Mouse (Mus musculus) intestine, embryonic 15.5 days (tissue): ENCODE measurements at regions not wholly inside any gene's neighbourhood (a gene's known extent, or its start where the extent isn't known, plus 50 kb on each side); places are given as distances from the start of the nearest gene placed in this dataset.
"Not testable (repeated sequence)": the region's sequence is repeated elsewhere in the genome, so short reads cannot be mapped to it uniquely, and the experiment has no call there.

Source experiments
- ATAC-seq: fragments of 200-750 bp; cut with Nextera tagmentation; 2 replicates; pipeline ENCODE4 v1.8.0; 2017; ENCODE audit warnings: moderate TSS enrichment, moderate library complexity
- H3K27ac ChIP-seq: fragments of 300-500 bp; sonication (generic); 2 replicates; pipeline ENCODE4 v1.5.1; 2015; ENCODE audit warnings: mild to moderate bottlenecking, inconsistent platforms
- H3K27me3 ChIP-seq: fragments of 300-500 bp; sonication (generic); replicated peaks from 2 replicates; pipeline ENCODE4 v1.6.1; 2015; ENCODE audit warnings: inconsistent platforms
- H3K36me3 ChIP-seq: fragments of 300-500 bp; sonication (generic); 2 replicates; pipeline ENCODE4 v1.6.1; 2015; ENCODE audit warnings: inconsistent platforms
- H3K4me1 ChIP-seq: fragments of 300-500 bp; sonication (generic); replicated peaks from 2 replicates; pipeline ENCODE4 v1.6.1; 2015; ENCODE audit warnings: inconsistent platforms
- H3K4me2 ChIP-seq: fragments of 300-500 bp; sonication (generic); replicated peaks from 2 replicates; pipeline ENCODE4 v1.6.1; 2015; ENCODE audit warnings: mild to moderate bottlenecking, inconsistent platforms
- H3K4me3 ChIP-seq: fragments of 300-500 bp; sonication (generic); replicated peaks from 2 replicates; pipeline ENCODE4 v1.5.1; 2015; ENCODE audit warnings: inconsistent platforms
- H3K9ac ChIP-seq: fragments of 300-500 bp; sonication (generic); 2 replicates; pipeline ENCODE4 v1.6.1; 2015; ENCODE audit warnings: inconsistent platforms
- H3K9me3 ChIP-seq: fragments of 300-500 bp; sonication (generic); 2 replicates; pipeline ENCODE4 v1.6.1; 2016; ENCODE audit warnings: inconsistent platforms
- WGBS: fragments of 180-500 bp; shearing (Covaris S2); methylation state at CpG from one replicate; pipeline ENCODE4 v1.1.7; 2015; 5-methylcytosine and 5-hydroxymethylcytosine counted together

GRCm38 (mm10) chr3:82250796-82251261 lies 105.2 kb upstream of the Gucy1a1 start:
- Histone ChIP-seq H3K9me3 (no peaks in the 10 kb centered on the region), H3K27ac (peak overlapping the region; percentile 69), H3K9ac (no peak overlapping the region), H3K27me3 (no peaks in the 10 kb centered on the region), H3K4me1 (no peaks in the 10 kb centered on the region), H3K4me3 (no peak overlapping the region), H3K36me3 (no peaks in the 10 kb centered on the region), H3K4me2 (no peak overlapping the region)
- ATAC-seq, result peak; percentile 90
- 38% methylated on average over 3 of the region's 3 CpGs for WGBS

GRCm38 (mm10) chr3:82249968-82250795 lies 104.6 kb upstream of the Gucy1a1 start:
- 27% methylated on average over 6 of the region's 6 CpGs for WGBS
- peak; percentile 69 for ATAC-seq
- Histone ChIP-seq H3K9ac (no peak overlapping the region), H3K27me3 (no peaks in the 10 kb centered on the region), H3K4me2 (no peak overlapping the region), H3K9me3 (no peaks in the 10 kb centered on the region), H3K4me1 (no peaks in the 10 kb centered on the region), H3K4me3 (no peak overlapping the region), H3K36me3 (no peaks in the 10 kb centered on the region), H3K27ac (peak overlapping the region; percentile 69)

GRCm38 (mm10) chr3:82236377-82237057 lies 90.9 kb upstream of the Gucy1a1 start:
- Histone ChIP-seq H3K9me3 (no peaks in the 10 kb centered on the region), H3K4me3 (no peak overlapping the region), H3K4me2 (no peak overlapping the region), H3K27ac (no peak overlapping the region), H3K36me3 (no peaks in the 10 kb centered on the region), H3K27me3 (no peaks in the 10 kb centered on the region), H3K9ac (no peak overlapping the region), H3K4me1 (no peaks in the 10 kb centered on the region)
- 58% methylated on average over 2 of the region's 2 CpGs for WGBS
- no peak for ATAC-seq

DNA sequence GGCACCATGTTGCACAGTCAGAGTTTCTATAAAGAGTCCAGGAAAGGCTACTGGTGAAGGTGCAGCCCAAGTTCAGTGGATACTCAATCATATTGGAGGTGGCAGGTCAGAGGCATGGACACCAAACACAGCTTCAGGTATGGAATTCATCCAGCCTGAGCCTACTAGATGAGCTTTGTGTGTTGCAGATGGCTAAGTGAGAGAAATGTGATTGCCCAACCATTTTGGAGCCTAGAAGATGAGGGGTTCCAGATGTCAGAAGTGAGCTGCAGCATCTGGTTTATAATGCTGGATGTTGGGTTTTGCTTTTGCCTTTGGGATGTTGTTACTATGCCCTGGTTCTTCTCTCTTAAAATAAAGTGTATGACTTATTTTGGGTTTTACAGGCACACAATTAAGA lies 88.7 kb upstream of the Gucy1a1 start:
- Histone ChIP-seq H3K27me3 (no peaks in the 10 kb centered on the region), H3K27ac (no peak overlapping the region), H3K4me1 (no peaks in the 10 kb centered on the region), H3K9me3 (no peaks in the 10 kb centered on the region), H3K9ac (no peak overlapping the region), H3K36me3 (no peaks in the 10 kb centered on the region), H3K4me3 (no peak overlapping the region), H3K4me2 (no peak overlapping the region)
- no peak for ATAC-seq

- Histone ChIP-seq H3K27me3 (no peaks in the 10 kb centered on the region), H3K4me3 (no peak overlapping the region), H3K4me1 (no peaks in the 10 kb centered on the region), H3K27ac (no peak overlapping the region), H3K9me3 (no peaks in the 10 kb centered on the region), H3K36me3 (no peaks in the 10 kb centered on the region), H3K9ac (no peak overlapping the region), H3K4me2 (no peak overlapping the region)
- ATAC-seq, result no peak
- WGBS, result 89% methylated on average over 1 of the region's 1 CpGs
Measured at GRCm38 (mm10) chr3:82223379-82223778, 77.8 kb upstream of the Gucy1a1 start.

DNA sequence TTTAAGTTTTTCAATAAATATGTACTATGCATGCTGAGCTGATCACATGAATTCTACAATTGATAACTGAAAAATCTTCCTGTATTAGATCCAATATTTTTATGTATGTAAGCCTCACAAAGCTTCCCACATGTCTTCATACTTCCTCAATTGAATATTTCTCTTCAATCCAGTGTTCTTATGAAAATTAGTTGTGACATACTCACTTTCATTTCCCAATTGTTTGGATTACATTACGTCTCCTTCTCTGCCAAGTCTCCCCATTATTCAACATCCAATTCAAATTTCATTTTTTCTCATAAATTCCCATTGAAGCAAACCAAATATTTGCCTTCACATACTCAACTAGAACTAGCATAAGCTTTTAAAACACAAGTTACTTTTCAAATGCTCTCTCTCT lies 76.3 kb upstream of the Gucy1a1 start:
- WGBS, result 55% methylated on average over 1 of the region's 1 CpGs
- no peak for ATAC-seq
- Histone ChIP-seq H3K27ac (no peak overlapping the region), H3K4me3 (no peak overlapping the region), H3K9ac (no peak overlapping the region), H3K4me2 (no peak overlapping the region), H3K4me1 (no peaks in the 10 kb centered on the region), H3K9me3 (no peaks in the 10 kb centered on the region), H3K27me3 (no peaks in the 10 kb centered on the region), H3K36me3 (no peaks in the 10 kb centered on the region)

DNA sequence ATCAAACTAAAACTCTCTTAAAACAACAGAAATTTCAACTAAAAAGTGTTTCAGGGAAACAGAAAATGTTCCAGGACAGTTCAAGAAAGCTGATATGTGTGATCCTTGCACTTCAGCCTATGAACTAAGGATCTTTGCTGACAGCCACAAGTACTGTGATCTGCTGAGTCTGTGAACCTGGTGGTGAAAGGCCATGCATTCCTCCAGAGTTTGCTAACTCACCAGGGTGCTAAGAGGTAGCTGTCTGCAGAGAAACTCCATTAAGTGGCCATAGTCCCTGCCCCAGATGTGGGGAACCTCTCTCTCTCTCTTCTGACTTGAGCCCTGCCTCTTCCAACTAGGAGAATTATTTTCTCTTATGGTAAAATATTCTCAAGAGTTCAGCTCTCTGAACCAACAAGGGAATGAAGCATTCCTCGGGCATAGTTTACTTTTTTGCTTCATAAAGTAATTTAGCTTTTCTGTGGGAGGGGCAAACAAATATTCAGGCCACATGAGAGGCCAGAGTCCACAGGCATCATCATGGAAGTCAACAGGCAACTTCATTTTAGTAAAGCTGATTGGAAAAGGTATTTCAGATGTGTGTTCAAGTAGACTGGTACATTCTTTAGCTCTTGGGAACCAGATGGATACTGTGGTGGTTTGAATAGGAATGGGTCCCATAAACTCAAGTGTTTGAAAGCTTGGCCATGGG lies 73.8 kb upstream of the Gucy1a1 start:
- peak; percentile 56 for ATAC-seq
- H3K9ac ChIP-seq, H3K9me3 ChIP-seq, H3K4me2 ChIP-seq, H3K4me3 ChIP-seq, H3K27me3 ChIP-seq, H3K36me3 ChIP-seq, H3K27ac ChIP-seq, H3K4me1 ChIP-seq: not testable (repeated sequence)
- 16% methylated on average over 1 of the region's 1 CpGs for WGBS

DNA sequence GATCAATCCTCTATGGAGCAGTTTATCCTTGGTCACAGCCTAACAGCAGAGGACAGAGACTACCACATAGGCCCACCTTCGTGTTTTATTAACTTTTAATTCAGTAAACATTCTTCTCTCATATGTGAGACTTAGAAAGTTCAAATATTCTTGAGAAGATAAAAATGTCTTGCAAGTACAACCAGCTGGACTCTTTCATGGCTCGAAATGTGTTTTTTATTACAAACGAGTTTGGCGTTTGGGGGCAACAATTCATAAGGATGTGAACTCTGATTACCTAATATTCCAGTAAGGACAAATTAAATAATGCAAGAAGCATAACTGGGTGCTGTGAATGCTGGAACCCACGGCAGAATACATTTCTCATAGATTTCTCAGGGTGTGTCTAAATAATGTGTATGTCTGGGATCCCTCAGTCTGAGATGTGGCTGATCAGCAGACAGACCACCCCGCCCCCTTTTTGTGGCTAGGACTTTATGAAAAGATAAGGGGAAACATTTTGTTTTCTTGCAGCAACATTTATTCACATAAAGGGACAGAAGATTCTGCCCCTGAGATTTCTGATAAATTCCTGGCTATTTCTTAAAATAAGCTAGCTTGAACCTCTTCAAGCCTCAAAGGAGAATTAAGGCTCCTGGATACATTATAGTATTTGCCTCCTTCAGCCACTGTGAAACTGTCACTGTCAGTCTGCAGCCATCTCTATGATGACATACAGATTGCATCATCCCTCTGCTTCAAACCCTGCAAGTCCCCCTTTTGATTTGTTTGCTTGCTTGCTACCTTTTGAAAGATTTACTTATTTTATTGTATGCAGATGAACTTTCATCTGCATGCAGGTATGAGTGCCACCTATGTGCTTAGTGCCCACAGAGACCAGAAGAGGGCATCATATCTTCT lies 69.2 kb upstream of the Gucy1a1 start:
- 45% methylated on average over 6 of the region's 6 CpGs for WGBS
- no peaks in the 10 kb centered on the region for H3K9me3 ChIP-seq
- no peak overlapping the region for H3K9ac ChIP-seq
- ATAC-seq, result no peak
- no peak overlapping the region for H3K4me3 ChIP-seq
- no peak overlapping the region for H3K27ac ChIP-seq
- H3K4me1 ChIP-seq, result no peaks in the 10 kb centered on the region
- H3K27me3 ChIP-seq, result no peaks in the 10 kb centered on the region
- H3K36me3 ChIP-seq, result no peaks in the 10 kb centered on the region
- H3K4me2 ChIP-seq, result no peak overlapping the region

GRCm38 (mm10) chr3:82207321-82207720 lies 61.7 kb upstream of the Gucy1a1 start:
- 84% methylated on average over 4 of the region's 5 CpGs for WGBS
- no peak for ATAC-seq

More at GRCm38 (mm10) chr3:82207321-82207720, 61.7 kb upstream of the Gucy1a1 start:
- Histone ChIP-seq H3K4me3 (no peak overlapping the region), H3K9ac (no peak overlapping the region), H3K4me1 (no peaks in the 10 kb centered on the region), H3K4me2 (no peak overlapping the region), H3K27ac (no peak overlapping the region), H3K36me3 (no peaks in the 10 kb centered on the region), H3K27me3 (no peaks in the 10 kb centered on the region), H3K9me3 (no peaks in the 10 kb centered on the region)
